Mouse (Mus musculus) frontal cortex, adult (tissue): ENCODE measurements at regions not wholly inside any gene's neighbourhood (a gene's known extent, or its start where the extent isn't known, plus 50 kb on each side); places are given as distances from the start of the nearest gene placed in this dataset.

Experiments
- ATAC-seq: cut with Nextera tagmentation; 2 replicates; pipeline ENCODE4 v1.9.2; 2017; ENCODE audit warnings: mild to moderate bottlenecking, moderate library complexity, mixed read lengths; ENCODE audit not compliant: low TSS enrichment

- no peak for ATAC-seq
Measured at GRCm38 (mm10) chr1:190307751-190308150, 137.2 kb upstream of the Prox1 start.

- ATAC-seq = no peak
Measured at GRCm38 (mm10) chr1:190297666-190298327, 127.3 kb upstream of the Prox1 start.

- no peak for ATAC-seq
Measured at GRCm38 (mm10) chr1:190290061-190290460, 119.5 kb upstream of the Prox1 start.

GRCm38 (mm10) chr1:190286481-190287145, 116.1 kb upstream of the Prox1 start:
- no peak for ATAC-seq

- no peak for ATAC-seq
Measured at GRCm38 (mm10) chr1:190285636-190286035, 115.1 kb upstream of the Prox1 start.

- ATAC-seq = no peak
Measured at GRCm38 (mm10) chr1:190285049-190285448, 114.5 kb upstream of the Prox1 start.

- ATAC-seq = no peak
Measured at GRCm38 (mm10) chr1:190284138-190284537, 113.6 kb upstream of the Prox1 start.

GRCm38 (mm10) chr1:190280081-190280858, 109.8 kb upstream of the Prox1 start:
- ATAC-seq = peak; percentile 72

- no peak for ATAC-seq
Measured at GRCm38 (mm10) chr1:190274911-190275310, 104.4 kb upstream of the Prox1 start.

GRCm38 (mm10) chr1:190270784-190271385, 100.4 kb upstream of the Prox1 start:
- no peak for ATAC-seq

- no peak for ATAC-seq
Measured at GRCm38 (mm10) chr1:190269181-190269580, 98.7 kb upstream of the Prox1 start.

- ATAC-seq = peak; percentile 62; the same call in 1 of the 2 replicates
Measured at GRCm38 (mm10) chr1:190265085-190265780, 94.7 kb upstream of the Prox1 start.

GRCm38 (mm10) chr1:190264501-190264900, 94.0 kb upstream of the Prox1 start:
- no peak for ATAC-seq

GRCm38 (mm10) chr1:190263620-190264019, 93.1 kb upstream of the Prox1 start:
- no peak for ATAC-seq

GRCm38 (mm10) chr1:190259576-190259975, 89.1 kb upstream of the Prox1 start:
- ATAC-seq = peak; percentile 64; the same call in 1 of the 2 replicates

- ATAC-seq = peak; percentile 79
Measured at GRCm38 (mm10) chr1:190250574-190251246, 80.2 kb upstream of the Prox1 start.

- ATAC-seq = no peak
Measured at GRCm38 (mm10) chr1:190242526-190242925, 72.0 kb upstream of the Prox1 start.

GRCm38 (mm10) chr1:190239796-190240195, 69.3 kb upstream of the Prox1 start:
- ATAC-seq = no peak

GRCm38 (mm10) chr1:190230866-190231265, 60.4 kb upstream of the Prox1 start:
- ATAC-seq = no peak

GRCm38 (mm10) chr1:190220417-190220816, 49.9 kb upstream of the Prox1 start:
- no peak for ATAC-seq
